Mouse (Mus musculus): ENCODE measurements around the gene Tnr. TPM values are rescaled to one million over a fixed set of nuclear protein-coding genes. Genes with fewer than 3 reads are reported as not detected.

Gene Tnr
- total and polyA plus RNA-seq, 2 experiments = not detected

DNA sequence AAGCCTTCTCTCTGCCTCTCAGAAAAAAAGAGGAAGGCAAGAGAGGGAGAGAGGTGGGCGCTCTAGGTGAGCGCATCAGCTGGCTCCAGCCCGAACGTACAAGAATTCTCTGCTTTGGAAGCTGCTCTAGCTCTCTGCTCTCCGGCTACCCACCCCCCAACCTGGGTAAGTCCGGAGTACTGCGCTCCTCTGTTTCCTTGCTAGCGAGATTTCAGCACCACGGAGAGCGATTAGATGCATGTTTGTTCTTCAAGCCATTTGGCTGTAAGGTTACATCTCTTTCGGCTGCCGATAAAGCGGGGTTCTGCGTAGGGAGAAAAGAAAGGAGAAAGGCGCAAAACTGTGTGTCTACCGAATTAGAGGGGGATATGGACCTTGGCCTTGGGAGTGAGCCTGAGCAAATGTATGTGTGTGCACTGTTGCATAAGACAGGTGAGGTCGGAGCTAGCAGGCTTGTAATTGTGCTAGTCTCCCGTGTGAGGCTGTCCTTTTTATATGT lies 531 bp downstream of the Tnr start:
- Histone ChIP-seq H3K27me3 (ENCODE audit: control insufficient read depth, insufficient read depth, low read length) (no peaks in the 10 kb centered on the region; the same call in 1 of the 2 replicates), H3K4me3 (ENCODE audit: insufficient read depth, low read depth, low read length) (no peak overlapping the region), H3K79me2 (ENCODE audit: control insufficient read depth, insufficient read depth, low read length) (no peaks in the 10 kb centered on the region), H3K36me3 (ENCODE audit: control insufficient read depth, insufficient read depth, low read length) (no peaks in the 10 kb centered on the region), H3K9ac (ENCODE audit: low read depth, low read length) (no peak overlapping the region), H3K4me1 (ENCODE audit: control insufficient read depth, insufficient read depth, low read length) (no peaks in the 10 kb centered on the region; the same call in 1 of the 2 replicates), H3K27ac (replicated peaks; ENCODE audit: insufficient read depth, low read depth, low read length) (no peak overlapping the region)
- WGBS = 3% methylated on average over 18 of the region's 18 CpGs
- TF ChIP-seq POLR2A (IDR thresholded peaks at IDR 0.05; ENCODE audit: extremely low read depth, insufficient read depth, low read length) (no peak), CTCF (IDR thresholded peaks at IDR 0.05; ENCODE audit: low read depth, low read length) (no peak)
- DNase-seq (ENCODE audit: extremely low read depth, low read depth, low spot score) = peak; percentile 26

DNA sequence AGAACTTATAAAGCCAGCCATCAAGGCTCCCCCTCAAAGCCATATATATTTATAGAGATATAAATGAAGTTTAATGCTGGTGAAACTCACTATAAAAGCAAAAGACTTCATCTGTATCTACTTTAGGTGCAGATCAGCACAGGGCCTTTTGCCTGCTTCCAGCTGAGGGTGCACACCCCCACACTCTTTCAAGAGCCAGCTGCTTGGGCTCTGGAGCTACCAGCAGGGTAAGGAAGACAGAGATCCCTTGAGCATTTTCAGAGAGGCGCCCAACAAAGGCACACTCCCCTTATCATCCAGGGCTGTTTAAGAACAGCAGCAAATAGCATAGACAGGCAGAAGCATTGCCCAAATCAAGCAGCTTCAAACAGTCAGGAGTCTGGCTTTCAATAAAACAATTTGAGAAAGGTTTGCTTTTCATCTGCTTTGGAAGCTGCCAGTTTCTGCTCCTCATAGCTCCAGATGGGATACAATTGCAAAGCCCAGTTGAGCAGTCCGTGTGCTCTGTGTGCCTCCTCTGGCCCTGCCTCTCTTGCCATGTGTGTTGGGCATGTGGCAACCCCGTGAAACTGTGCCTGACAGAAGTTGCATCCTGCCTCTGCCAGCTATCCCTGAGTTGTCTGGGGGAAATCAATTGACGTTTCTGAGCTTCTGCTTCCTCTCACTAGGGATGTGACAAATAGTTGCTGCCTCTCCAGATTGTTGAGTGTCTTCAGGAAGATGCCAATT lies 9.4 kb downstream of the Tnr start:
- no peaks in the 10 kb centered on the region for H3K4me1 ChIP-seq (ENCODE audit: control insufficient read depth, insufficient read depth, low read length)
- no peaks in the 10 kb centered on the region for H3K36me3 ChIP-seq (ENCODE audit: control insufficient read depth, insufficient read depth, low read length)
- DNase-seq (ENCODE audit: extremely low read depth, low read depth, low spot score) = no peak
- WGBS = 44% methylated on average over 4 of the region's 4 CpGs
- H3K27me3 ChIP-seq (ENCODE audit: control insufficient read depth, insufficient read depth, low read length) = no peaks in the 10 kb centered on the region
- TF ChIP-seq POLR2A (IDR thresholded peaks at IDR 0.05; ENCODE audit: extremely low read depth, insufficient read depth, low read length) (no peak), CTCF (IDR thresholded peaks at IDR 0.05; ENCODE audit: low read depth, low read length) (no peak)
- no peaks in the 10 kb centered on the region for H3K79me2 ChIP-seq (ENCODE audit: control insufficient read depth, insufficient read depth, low read length)
- H3K27ac ChIP-seq (replicated peaks; ENCODE audit: insufficient read depth, low read depth, low read length) = no peak overlapping the region
- no peak overlapping the region for H3K4me3 ChIP-seq (ENCODE audit: insufficient read depth, low read depth, low read length)
- H3K9ac ChIP-seq (ENCODE audit: low read depth, low read length) = no peak overlapping the region

DNA sequence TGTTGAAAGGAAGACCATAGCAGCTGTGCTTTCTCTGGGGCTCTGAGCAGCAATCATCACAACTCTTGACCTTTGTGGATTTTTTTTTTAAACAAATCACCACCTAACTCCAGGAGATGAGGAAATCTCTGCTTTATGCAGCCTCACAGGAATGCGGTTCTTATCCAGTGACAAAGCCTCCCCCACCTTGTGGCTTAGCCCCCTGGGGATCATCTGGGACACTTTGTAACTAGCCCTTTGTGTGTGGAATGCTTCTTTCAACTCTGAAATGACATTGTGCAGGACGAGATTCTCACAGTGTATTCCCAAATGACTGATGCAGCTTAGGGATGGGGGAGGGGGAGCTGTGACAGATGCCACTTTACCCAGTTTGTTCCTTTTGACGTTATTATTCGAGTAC lies 12.0 kb downstream of the Tnr start:
- Histone ChIP-seq H3K4me1 (ENCODE audit: control insufficient read depth, insufficient read depth, low read length) (no peaks in the 10 kb centered on the region), H3K79me2 (ENCODE audit: control insufficient read depth, insufficient read depth, low read length) (no peaks in the 10 kb centered on the region), H3K27ac (replicated peaks; ENCODE audit: insufficient read depth, low read depth, low read length) (no peak overlapping the region), H3K27me3 (ENCODE audit: control insufficient read depth, insufficient read depth, low read length) (no peaks in the 10 kb centered on the region), H3K36me3 (ENCODE audit: control insufficient read depth, insufficient read depth, low read length) (no peaks in the 10 kb centered on the region), H3K4me3 (ENCODE audit: insufficient read depth, low read depth, low read length) (no peak overlapping the region), H3K9ac (ENCODE audit: low read depth, low read length) (no peak overlapping the region)
- TF ChIP-seq POLR2A (IDR thresholded peaks at IDR 0.05; ENCODE audit: extremely low read depth, insufficient read depth, low read length) (no peak), CTCF (IDR thresholded peaks at IDR 0.05; ENCODE audit: low read depth, low read length) (no peak)
- DNase-seq (ENCODE audit: extremely low read depth, low read depth, low spot score) = no peak
- 13% methylated on average over 4 of the region's 4 CpGs for WGBS

DNA sequence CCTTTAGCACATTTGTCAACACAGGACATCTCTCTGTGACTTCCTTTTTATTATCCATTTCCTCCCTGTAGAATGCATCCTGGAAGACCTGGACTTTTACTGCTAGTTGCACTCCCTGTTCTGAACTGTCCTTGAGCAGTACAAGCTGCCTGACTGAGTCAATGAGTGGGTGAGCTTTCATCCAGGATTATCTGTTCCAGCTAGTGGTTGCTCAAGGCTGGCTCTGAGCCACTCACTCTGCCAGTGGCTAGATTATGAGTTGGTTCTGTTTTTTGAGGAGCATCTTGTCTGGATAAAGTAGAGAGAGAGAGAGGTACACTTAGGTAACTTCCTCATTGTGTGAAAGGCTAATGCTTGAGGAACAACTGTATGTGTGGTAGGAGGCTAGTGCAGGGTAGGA lies 14.0 kb downstream of the Tnr start:
- no peak overlapping the region for H3K4me3 ChIP-seq (ENCODE audit: insufficient read depth, low read depth, low read length)
- no peaks in the 10 kb centered on the region for H3K79me2 ChIP-seq (ENCODE audit: control insufficient read depth, insufficient read depth, low read length)
- H3K36me3 ChIP-seq (ENCODE audit: control insufficient read depth, insufficient read depth, low read length) = no peaks in the 10 kb centered on the region
- no peak overlapping the region for H3K9ac ChIP-seq (ENCODE audit: low read depth, low read length)
- TF ChIP-seq POLR2A (IDR thresholded peaks at IDR 0.05; ENCODE audit: extremely low read depth, insufficient read depth, low read length) (no peak), CTCF (IDR thresholded peaks at IDR 0.05; ENCODE audit: low read depth, low read length) (no peak)
- no peaks in the 10 kb centered on the region for H3K4me1 ChIP-seq (ENCODE audit: control insufficient read depth, insufficient read depth, low read length)
- no peak overlapping the region for H3K27ac ChIP-seq (replicated peaks; ENCODE audit: insufficient read depth, low read depth, low read length)
- DNase-seq (ENCODE audit: extremely low read depth, low read depth, low spot score) = no peak
- no peaks in the 10 kb centered on the region for H3K27me3 ChIP-seq (ENCODE audit: control insufficient read depth, insufficient read depth, low read length)

DNA sequence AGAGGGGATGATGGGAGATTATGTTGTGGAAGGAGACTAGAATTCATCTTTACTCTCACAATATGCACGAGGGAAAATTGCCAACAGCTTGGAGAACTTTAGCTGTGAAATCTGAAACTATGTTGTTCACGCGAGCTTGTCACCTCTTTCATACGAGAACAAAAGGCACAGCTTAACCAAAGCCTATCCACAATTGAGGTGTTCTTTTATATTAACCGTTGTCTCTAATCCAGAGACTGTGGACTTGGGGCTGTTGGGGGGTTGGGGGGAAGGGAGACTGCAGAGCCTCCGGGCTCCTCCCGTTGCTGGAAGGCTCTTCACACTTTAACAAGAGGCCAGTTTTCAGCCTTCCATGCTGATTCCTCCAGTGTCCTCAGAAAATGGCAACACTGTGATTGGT lies 14.5 kb downstream of the Tnr start:
- no peaks in the 10 kb centered on the region for H3K27me3 ChIP-seq (ENCODE audit: control insufficient read depth, insufficient read depth, low read length)
- no peak overlapping the region for H3K9ac ChIP-seq (ENCODE audit: low read depth, low read length)
- H3K27ac ChIP-seq (replicated peaks; ENCODE audit: insufficient read depth, low read depth, low read length) = no peak overlapping the region
- H3K36me3 ChIP-seq (ENCODE audit: control insufficient read depth, insufficient read depth, low read length) = no peaks in the 10 kb centered on the region
- no peak for DNase-seq (ENCODE audit: extremely low read depth, low read depth, low spot score)
- H3K4me1 ChIP-seq (ENCODE audit: control insufficient read depth, insufficient read depth, low read length) = no peaks in the 10 kb centered on the region
- no peaks in the 10 kb centered on the region for H3K79me2 ChIP-seq (ENCODE audit: control insufficient read depth, insufficient read depth, low read length)
- 63% methylated on average over 7 of the region's 7 CpGs for WGBS
- no peak for TF ChIP-seq CTCF (IDR thresholded peaks at IDR 0.05; ENCODE audit: low read depth, low read length)
- no peak for TF ChIP-seq POLR2A (IDR thresholded peaks at IDR 0.05; ENCODE audit: extremely low read depth, insufficient read depth, low read length)
- H3K4me3 ChIP-seq (ENCODE audit: insufficient read depth, low read depth, low read length) = no peak overlapping the region

DNA sequence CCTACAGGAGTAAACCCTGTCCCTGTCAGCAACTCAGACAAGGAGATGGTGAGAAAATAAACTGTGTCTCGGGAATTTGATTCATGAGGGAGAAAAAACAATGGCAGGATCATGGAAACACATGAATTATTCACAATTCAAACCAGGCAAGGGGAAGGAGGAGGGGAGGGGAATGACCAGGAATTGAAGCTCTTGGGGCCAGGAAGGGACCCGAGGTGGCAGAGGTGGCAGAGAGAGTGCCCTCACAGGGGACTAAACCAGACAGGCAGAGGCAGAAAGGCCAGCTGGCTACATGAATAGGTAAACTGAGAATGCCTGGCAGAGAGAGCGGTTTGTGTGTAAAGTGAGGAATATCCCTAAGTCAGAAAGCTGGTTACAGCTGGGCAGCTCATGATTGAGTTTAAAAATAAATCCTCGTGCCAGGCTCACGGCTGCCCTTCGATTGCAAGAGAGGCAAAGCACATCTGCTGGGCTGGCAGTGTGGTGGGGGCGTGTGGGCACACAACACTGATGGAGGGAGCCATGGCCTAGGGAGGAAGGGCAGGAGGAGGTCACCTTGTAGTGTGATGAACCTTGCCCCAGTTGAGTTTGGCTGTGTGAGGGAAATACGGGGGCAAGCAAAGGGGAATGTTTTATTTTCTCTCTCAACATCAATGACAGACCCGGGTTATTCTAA lies 22.0 kb downstream of the Tnr start:
- 66% methylated on average over 9 of the region's 9 CpGs for WGBS
- TF ChIP-seq CTCF (IDR thresholded peaks at IDR 0.05; ENCODE audit: low read depth, low read length) (no peak), POLR2A (IDR thresholded peaks at IDR 0.05; ENCODE audit: extremely low read depth, insufficient read depth, low read length) (no peak)

More for the DNA sequence above, 22.0 kb downstream of the Tnr start:
- Histone ChIP-seq H3K36me3 (ENCODE audit: control insufficient read depth, insufficient read depth, low read length) (no peaks in the 10 kb centered on the region), H3K4me3 (ENCODE audit: insufficient read depth, low read depth, low read length) (no peak overlapping the region), H3K27ac (replicated peaks; ENCODE audit: insufficient read depth, low read depth, low read length) (no peak overlapping the region), H3K27me3 (ENCODE audit: control insufficient read depth, insufficient read depth, low read length) (peaks cover 2% of the 10 kb centered on the region; the same call in 1 of the 2 replicates), H3K9ac (ENCODE audit: low read depth, low read length) (no peak overlapping the region), H3K4me1 (ENCODE audit: control insufficient read depth, insufficient read depth, low read length) (no peaks in the 10 kb centered on the region), H3K79me2 (ENCODE audit: control insufficient read depth, insufficient read depth, low read length) (no peaks in the 10 kb centered on the region)
- no peak for DNase-seq (ENCODE audit: extremely low read depth, low read depth, low spot score)

All from liver, adult 2 months (tissue).